Mouse (Mus musculus) left cerebral cortex, adult 18-20 months (tissue): ENCODE measurements around the gene Got2. TPM values are rescaled to one million over a fixed set of nuclear protein-coding genes. Genes with fewer than 3 reads are reported as not detected.

Source experiments
- DNase-seq, 2 experiments: peaks; one replicate each; pipeline ENCODE4 v3.0.0; 2021 to 2022; ENCODE audit warnings: low spot score in 2 of 2, mixed read lengths in 1 of 2
- long read RNA-seq, 2 experiments: library from polyadenylated mRNA; stranded (forward); transcript quantifications; one replicate each; pipeline ENCODE4 v2.0.0; 2021
- total RNA-seq, 2 experiments: library from RNA; stranded (reverse); gene quantifications; 2 replicates each; pipeline ENCODE4 v1.2.3; 2021

Got2 gene
- total RNA-seq: 100 to 1,000 TPM; 231 to 248 TPM
- long read RNA-seq, experiment 1, transcript Got2-201 (10 exons, 2,530 nt): major isoform, 30 of 114 reads
- long read RNA-seq, experiment 1, partial matches to known transcripts: 17 of 114 reads
- long read RNA-seq, experiment 1, other reads (novel, unspliced or antisense): 67 of 114 reads
- long read RNA-seq, experiment 2, transcript Got2-201 (10 exons, 2,530 nt): major isoform, 33 of 96 reads
- long read RNA-seq, experiment 2, partial matches to known transcripts: 12 of 96 reads
- long read RNA-seq, experiment 2, other reads (novel, unspliced or antisense): 51 of 96 reads

DNA sequence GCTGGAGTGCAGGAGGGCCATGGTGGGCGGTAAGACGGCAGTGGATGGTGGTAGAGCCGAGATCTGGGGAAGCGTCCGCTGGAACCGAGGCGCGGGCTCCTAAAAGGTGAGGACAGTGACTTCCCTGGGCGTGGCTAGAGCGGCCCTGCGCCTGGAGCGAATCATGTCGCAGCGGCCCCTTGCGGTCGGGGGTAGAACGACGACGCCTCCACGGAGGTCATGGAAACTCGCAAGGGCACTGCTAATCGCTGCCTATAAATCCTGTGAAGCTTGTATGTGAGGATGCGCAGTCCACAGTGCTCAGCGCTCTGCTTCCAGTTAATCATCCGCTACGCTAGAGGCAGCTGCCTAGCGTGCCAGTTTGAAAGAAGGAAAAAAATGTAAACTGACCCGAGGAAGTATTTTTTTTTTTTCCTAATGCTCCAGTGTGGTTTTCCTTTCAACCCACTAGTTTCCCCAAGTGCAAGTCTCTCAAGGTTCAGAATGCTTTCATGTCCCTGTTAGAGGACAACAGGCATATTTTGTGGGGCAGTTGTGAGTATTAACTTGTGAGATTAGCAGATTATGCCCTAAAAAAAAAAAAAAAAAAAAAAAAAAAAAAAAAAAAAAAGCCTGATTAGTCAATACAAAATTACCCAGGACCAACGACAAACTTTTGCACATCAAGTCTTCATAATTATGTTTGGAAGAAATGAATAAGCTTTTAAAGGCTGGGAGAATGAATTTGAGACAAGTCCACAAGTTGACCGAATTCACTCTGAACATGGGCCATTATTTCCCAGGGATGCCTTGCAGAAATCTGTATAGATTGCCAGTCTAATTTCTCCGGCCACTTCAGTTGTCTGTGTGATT is at the start of gene Got2:
Got2 (minus strand) TSS at position 263 of the 852 bp plus-strand sequence.
- DNase-seq: peak; percentile 90 to 92

GRCm38 (mm10) chr8:95932841-95933240 is 44.5 kb upstream of the Got2 start:
- no peak for DNase-seq

DNA sequence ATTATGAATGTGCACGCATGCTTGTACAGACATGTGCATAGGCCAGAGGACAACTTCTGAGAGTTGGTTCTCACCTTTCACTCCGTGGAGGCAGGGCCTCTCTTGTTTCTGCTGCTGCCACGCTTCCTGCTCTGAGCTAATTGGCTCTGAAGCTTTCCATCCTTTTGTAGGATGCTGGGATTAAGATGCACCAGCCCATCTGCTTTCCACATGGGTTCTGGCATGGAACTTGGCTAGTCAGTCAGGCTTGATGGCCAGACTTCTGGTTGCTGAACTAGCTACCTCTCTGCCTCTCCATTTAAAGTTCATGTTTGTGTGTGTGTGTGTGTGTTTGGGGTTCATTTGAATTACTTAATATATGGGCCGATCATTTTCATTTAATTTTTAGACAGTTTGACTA is 41.5 kb upstream of the Got2 start:
- no peak for DNase-seq

DNA sequence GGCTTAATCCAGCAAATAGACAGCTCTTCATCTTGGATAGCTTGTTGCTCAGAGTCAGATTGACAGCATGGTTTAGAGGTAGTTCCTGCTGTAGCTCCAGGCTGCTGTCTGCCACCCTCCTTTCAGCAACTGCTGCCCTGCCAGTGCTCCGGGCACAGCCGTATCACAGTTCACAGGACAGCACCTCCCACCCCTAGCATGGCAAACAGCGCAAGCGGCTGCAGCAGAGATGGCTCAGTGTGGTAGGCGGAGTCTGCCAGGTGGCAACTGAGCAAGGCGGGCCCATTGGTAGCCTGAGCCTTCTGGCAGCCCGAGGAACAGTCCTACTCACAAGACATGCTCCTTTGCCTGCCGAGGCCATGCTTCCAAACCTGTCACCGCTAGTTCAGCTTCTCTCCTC is 27.8 kb upstream of the Got2 start:
- peak; percentile 9 to 15 for DNase-seq

DNA sequence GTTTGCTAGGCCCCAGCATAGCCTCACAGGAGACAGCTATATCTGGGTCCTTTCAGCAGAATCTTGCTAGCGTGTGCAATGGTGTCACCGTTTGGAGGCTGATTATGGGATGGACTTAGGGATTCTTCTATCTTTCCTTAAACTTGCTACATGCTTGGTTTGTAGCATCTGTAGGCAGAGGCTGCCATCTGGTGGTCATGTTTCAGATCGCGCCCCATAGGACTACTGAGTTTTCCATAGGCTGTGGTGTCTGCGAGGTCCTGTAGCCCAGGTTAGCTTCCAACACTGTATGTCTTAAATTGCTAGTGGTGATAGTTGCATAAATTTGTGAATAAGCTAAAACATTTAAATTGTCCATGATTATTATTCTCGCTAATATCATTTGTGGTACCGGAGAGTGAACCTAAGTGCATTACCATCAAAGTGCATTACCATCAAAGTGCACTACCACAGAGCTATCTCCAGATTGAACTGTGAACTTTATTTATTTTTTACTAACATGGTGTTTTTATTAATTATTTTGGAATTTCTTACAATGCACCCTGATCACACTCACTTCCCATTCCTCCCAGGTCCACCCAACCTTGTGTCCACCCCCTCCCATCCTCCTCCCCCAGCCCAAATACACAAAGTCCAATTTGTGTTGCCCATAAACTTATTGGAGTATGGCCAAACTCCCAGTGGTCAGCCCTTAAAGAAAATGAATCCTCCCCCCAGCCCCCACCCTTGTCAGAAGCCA is 26.7 kb upstream of the Got2 start:
- DNase-seq: peak; percentile 84 to 87

GRCm38 (mm10) chr8:95911240-95911639 is 22.9 kb upstream of the Got2 start:
- DNase-seq: no peak

DNA sequence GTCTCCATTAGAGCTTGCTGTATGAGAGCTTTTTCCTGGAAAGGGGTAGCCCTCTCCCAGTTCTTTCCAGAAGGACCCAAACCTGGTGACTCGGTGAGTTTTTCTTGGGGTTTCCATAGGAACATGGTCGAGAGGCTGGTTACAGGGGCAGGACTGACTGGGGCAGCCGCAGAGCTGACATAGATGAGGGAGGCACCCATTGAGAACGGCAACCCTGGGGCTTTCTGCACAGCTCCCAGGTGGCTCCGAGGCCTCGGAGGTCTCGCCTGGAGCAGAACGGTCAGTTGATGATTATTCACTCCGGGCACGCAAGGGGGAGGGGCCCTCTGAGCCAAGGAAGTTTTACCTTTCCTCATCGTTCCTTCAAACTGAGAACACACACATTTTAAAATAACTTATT is 19.5 kb upstream of the Got2 start:
- DNase-seq: no peak

DNA sequence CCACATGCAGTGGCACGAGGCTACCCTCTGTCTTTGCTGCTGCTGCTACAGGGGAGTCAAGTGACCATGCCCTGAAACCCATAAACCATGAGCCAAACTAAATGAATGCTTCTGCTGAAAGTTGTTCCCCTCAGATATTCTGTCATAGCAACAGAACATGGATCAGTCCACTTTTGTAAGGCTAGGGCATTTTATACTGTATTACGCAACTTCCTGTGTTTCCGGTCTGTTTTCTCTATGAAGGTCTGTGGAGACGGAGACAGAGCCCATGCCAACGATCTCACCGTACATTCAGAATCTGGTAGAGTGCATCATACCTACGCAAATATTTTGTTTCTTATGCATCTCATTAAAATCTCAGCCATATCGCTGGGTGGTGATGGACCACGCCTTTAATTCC is 18.4 kb upstream of the Got2 start:
- no peak for DNase-seq

DNA sequence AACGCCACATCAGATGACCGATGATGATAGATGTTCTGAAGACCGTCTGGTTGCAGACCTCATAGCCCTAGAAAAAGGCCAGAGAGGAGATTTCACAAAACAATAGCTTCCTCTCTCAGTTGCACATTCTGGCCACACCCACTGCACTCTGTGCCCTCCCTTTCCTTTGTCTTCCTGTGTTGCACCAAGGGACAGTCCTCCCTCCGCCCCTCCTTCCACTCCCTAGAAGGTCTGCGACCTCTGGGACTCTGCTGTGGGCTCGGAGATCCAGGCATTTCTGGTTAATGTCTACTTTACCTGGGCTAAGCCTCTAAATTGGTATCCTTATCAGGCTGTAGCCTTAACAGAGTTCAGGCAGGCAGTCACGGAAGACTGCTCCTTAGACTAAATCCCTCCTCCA is 13.5 kb upstream of the Got2 start:
- DNase-seq: no peak

GRCm38 (mm10) chr8:95893701-95894100 is 5.4 kb upstream of the Got2 start:
- DNase-seq: no peak

DNA sequence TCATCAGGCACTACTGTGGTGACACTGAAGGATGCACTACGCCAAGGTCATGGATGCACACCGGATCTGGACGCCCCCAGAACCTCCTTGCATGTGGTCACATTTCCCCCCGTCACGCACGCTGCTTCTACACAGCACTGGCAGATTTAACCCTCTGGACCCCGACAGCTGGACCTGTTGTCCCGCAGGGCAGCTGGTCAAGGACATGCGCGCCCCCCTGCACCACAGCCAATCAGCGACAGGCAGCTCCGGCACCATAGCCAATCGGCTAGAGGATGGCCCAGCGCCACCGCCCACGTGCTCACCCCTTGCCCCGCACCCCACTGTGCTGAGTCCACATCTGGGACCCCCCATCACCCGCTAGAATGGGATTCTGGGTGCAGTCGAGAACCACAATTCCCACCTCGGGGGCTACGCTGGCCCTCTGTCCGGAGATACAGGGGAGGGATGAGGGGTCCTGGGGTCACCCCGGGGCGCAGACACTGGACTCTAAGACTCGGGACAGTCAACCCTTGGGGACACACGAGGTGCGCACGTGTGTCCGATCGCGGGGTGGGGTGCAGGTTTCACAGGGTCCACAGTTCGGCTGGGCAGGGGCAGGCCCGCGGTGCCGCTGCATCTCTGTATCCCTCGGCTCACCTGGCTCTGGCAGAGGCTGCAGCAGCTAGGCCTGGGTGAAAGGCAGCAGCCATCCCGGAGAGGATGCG is 616 bp downstream of the Got2 start:
- peak; percentile 83 to 88 for DNase-seq

GRCm38 (mm10) chr8:95886647-95887577 is 1.4 kb downstream of the Got2 start:
- peak; percentile 29 to 48 for DNase-seq

GRCm38 (mm10) chr8:95885966-95886365 is 2.4 kb downstream of the Got2 start:
- no peak for DNase-seq

- DNase-seq: no peak
Measured at GRCm38 (mm10) chr8:95885271-95885841, 3.0 kb downstream of the Got2 start.

DNA sequence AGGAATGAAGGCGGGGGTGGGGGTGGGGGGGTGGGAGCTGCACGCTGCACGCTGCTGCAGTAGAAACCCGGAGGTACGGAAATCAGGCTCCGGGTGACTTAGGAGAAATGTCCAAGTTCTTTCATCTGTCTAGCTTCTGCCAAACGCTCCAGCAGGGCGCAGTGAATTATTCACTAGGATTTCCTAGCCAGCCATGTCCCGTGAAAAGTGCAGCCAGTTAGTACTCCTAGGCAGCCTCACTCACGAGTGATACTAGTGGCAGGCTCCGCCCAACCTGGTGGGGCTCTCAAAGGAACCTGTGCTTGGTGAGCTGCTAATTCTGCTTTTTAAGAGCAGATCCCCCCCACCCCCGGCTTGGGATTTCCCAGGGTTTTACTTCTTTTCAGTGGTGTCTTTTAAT is 3.9 kb downstream of the Got2 start:
- DNase-seq: no peak

DNA sequence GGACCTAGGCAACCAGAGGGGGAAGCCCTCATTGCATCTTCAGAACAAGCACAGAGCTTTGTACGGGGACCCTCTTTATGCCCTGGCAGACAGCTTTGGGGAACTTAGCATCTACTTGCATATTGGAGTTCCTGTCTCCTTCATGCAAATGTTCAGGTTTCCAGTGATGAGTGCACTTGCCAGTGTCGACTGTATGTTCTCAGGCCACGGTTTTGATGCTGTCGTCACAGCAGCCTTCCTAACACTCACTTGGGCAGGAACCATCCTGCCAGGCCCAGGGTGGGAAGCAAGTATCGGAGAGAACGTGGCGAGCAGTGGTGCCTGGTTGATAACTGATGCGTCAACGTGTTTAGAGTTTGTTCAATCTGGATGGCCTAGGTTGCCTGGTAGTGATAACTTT is 6.2 kb downstream of the Got2 start:
- no peak for DNase-seq

- peak in 1 of 2 experiments; percentile 16 for DNase-seq
Measured at GRCm38 (mm10) chr8:95881576-95881975, 6.8 kb downstream of the Got2 start.

GRCm38 (mm10) chr8:95879823-95880222 is 8.5 kb downstream of the Got2 start:
- DNase-seq: no peak

DNA sequence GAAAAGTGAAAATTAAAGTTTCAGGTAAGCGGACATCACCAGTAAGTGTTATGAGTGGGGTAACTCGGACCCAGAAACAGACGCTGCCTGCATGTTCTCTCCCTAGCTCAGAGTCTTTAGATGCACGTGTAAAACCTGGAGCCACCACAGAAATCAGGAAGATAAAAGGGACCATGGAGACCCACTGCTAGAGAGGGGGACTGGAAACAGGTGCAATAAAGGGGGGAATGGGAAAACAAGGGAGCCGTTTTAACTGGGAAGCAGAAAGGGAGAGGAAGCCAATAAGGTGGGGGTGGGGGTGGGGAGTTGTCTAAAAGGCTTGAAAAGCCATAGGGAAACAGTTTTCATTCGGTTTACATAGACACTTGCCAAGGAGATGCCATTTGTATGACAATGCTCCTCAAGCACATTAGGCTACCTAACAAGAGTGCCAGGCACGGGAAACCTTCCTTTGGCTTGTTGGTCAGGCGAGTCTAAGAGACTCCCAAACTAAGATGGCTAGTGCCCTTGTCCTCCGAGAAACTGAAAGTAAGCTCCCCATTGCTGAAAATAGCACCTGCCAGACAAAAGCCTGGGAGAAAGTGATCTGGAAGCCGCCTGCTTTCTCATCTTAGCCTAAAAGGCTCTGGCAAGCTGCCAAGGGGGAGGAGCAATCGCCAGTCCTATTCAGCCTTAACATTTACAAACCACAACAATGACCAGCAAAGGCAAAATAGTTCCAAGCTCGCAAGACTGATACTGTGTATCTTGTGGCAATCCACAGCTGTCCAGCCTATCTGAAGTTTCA is 10.0 kb downstream of the Got2 start:
- peak; percentile 17 to 18 for DNase-seq
